Mouse (Mus musculus) liver, embryonic 14.5 days (tissue): ENCODE measurements around the gene Mxra7. TPM values are rescaled to one million over a fixed set of nuclear protein-coding genes. Genes with fewer than 3 reads are reported as not detected.

Source experiments
- ATAC-seq: fragments of 200-750 bp; cut with Nextera tagmentation; 2 replicates; pipeline ENCODE4 v1.8.0; 2017; ENCODE audit warnings: moderate number of reproducible peaks, mild to moderate bottlenecking, moderate library complexity; ENCODE audit not compliant: insufficient read depth
- DNase-seq, 3 experiments: peaks; one replicate each; pipeline ENCODE4 v3.0.0-alpha.2; 2012 to 2013; ENCODE audit warnings: low read depth in 3 of 3, low spot score in 3 of 3
- H3K27ac ChIP-seq: fragments of 300-500 bp; sonication (generic); 2 replicates; pipeline ENCODE4 v1.5.1; 2014; ENCODE audit warnings: moderate library complexity, mild to moderate bottlenecking, control low read depth, inconsistent platforms
- H3K27me3 ChIP-seq: fragments of 300-500 bp; sonication (generic); 2 replicates; pipeline ENCODE4 v1.6.1; 2014; ENCODE audit warnings: mild to moderate bottlenecking, low read length, moderate library complexity; ENCODE audit not compliant: control insufficient read depth, insufficient read depth
- H3K36me3 ChIP-seq: fragments of 300-500 bp; sonication (generic); replicated peaks from 2 replicates; pipeline ENCODE4 v1.6.1; 2014; ENCODE audit warnings: low read depth; ENCODE audit not compliant: control insufficient read depth, insufficient read depth
- H3K4me1 ChIP-seq, 2 experiments: fragments of 200-500 bp in 1 of 2; fragments of 300-500 bp in 1 of 2; sonication (generic) in 1 of 2; replicated peaks; 2 replicates each; pipeline ENCODE4 v1.6.1; 2012 to 2014; ENCODE audit warnings: antibody characterized with exemption in 1 of 2, inconsistent platforms in 1 of 2, low read length in 1 of 2; ENCODE audit not compliant: control insufficient read depth in 2 of 2, insufficient read depth in 2 of 2
- H3K4me2 ChIP-seq: fragments of 300-500 bp; sonication (generic); 2 replicates; pipeline ENCODE4 v1.6.1; 2014; ENCODE audit warnings: low read depth, mild to moderate bottlenecking, control low read depth, moderate library complexity
- H3K4me3 ChIP-seq, 2 experiments: fragments of 200-500 bp in 1 of 2; fragments of 300-500 bp in 1 of 2; sonication (generic) in 1 of 2; 2 replicates each; pipeline ENCODE4 v1.5.1; 2012 to 2014; ENCODE audit warnings: low read depth in 2 of 2, low read length in 2 of 2, mild to moderate bottlenecking in 2 of 2, control low read depth in 1 of 2, inconsistent platforms in 1 of 2, moderate library complexity in 1 of 2; ENCODE audit not compliant: insufficient read depth in 1 of 2
- H3K9ac ChIP-seq: fragments of 300-500 bp; sonication (generic); replicated peaks from 2 replicates; pipeline ENCODE4 v1.6.1; 2014; ENCODE audit warnings: mild to moderate bottlenecking, control low read depth, moderate library complexity
- H3K9me3 ChIP-seq: fragments of 300-500 bp; sonication (generic); 2 replicates; pipeline ENCODE4 v1.6.1; 2016; ENCODE audit warnings: low read length, mixed read lengths; ENCODE audit not compliant: control insufficient read depth
- CTCF ChIP-seq: IDR thresholded peaks from 2 replicates; pipeline ENCODE4 v1.5.1; 2016; ENCODE audit warnings: antibody characterized with exemption, low read depth, control low read depth
- EP300 ChIP-seq: IDR thresholded peaks from 2 replicates; pipeline ENCODE4 v1.6.1; 2016; ENCODE audit warnings: antibody characterized with exemption, low read depth
- WGBS: fragments of 180-500 bp; shearing (Covaris S2); extraction: QIAGEN DNeasy Blood & Tissue Kit; methylation state at CpG from one replicate; pipeline ENCODE4 v1.1.7; 2014; ENCODE audit not compliant: insufficient replicate concordance; 5-methylcytosine and 5-hydroxymethylcytosine counted together
- polyA plus RNA-seq, 2 experiments: library from polyadenylated mRNA; depleted of rRNA in 1 of 2; stranded (reverse) in 1 of 2; unstranded in 1 of 2; fragments of >200 nt; fragmentation: Nextera tagmentation in 1 of 2; extraction: Ambion mirVana in 1 of 2; gene quantifications; 2 replicates each; pipeline versions ENCODE4 v1.2.1 to v1.2.3; 2012 to 2014

Mxra7 gene
- polyA plus RNA-seq, 2 experiments = 1.1 to 1.3 TPM

DNA sequence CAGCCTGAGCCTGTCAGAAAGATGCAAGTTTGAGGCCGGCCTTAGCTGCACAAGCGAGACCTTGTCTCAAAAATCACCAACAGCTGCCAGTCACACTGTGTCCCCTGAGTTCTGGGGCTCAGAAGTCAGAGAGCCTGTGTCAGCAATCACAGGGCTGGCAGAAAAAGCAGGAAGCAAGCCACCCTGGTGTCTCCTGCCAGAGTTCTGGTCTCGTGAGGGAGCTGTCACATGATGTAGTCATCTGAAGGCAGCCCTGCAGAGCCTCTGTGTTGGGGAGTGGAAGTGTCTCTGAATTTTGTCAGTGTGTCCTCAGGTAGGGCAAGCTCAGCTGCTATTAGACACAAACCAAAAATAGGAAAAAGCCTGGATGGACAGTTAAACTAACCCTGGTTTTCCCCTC, 40.3 kb upstream of the Mxra7 start:
- ATAC-seq = no peak

DNA sequence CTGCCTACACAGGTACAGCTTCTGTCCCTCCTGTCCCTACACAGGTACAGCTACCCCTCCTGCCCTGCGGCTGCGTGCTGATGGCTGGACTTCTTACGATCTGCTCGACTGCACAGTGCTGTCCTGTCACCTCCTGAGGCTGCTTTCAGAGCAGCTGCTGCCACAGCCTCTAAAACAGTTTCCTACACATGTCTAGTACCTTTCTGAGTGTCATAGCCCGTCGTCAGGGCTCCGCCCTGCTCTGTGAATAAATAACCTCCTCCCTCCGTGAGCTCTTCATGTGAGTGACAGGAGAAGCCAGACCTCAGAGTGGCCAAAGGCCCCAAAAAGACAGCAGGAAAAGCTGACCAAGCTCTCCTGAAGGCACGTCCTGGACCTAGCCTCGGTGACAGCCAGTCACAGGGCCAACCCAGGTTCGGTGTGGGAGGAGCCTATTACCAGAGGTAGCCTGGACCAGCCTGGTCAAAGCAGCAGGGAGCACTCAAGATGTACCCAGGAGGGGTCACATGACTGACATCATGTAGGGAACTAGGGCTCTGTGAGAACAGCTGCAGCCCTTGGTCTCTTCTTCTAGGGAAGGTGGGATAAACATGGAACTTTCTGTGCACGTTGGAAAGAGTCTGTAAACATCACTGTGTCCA, 38.2 kb upstream of the Mxra7 start:
- no peak for DNase-seq
- WGBS = 73% methylated on average over 12 of the region's 12 CpGs
- ATAC-seq = no peak
- H3K4me3 ChIP-seq = no peak overlapping the region
- H3K36me3 ChIP-seq = peaks cover 6% of the 10 kb centered on the region; the same call in 1 of the 2 replicates
- no peak overlapping the region for H3K9ac ChIP-seq
- no peaks in the 10 kb centered on the region for H3K9me3 ChIP-seq
- H3K27ac ChIP-seq = no peak overlapping the region
- no peak overlapping the region for H3K4me2 ChIP-seq
- no peak for TF ChIP-seq CTCF
- no peaks in the 10 kb centered on the region for H3K27me3 ChIP-seq
- H3K4me1 ChIP-seq = no peaks in the 10 kb centered on the region

More for the DNA sequence above, 40.3 kb upstream of the Mxra7 start:
- WGBS = 65% methylated on average over 3 of the region's 3 CpGs
- Histone ChIP-seq H3K4me1 (no peaks in the 10 kb centered on the region), H3K4me3 (no peak overlapping the region), H3K27me3 (no peaks in the 10 kb centered on the region), H3K36me3 (peaks cover 3% of the 10 kb centered on the region; the same call in 1 of the 2 replicates), H3K9me3 (no peaks in the 10 kb centered on the region), H3K4me2 (no peak overlapping the region), H3K27ac (no peak overlapping the region), H3K9ac (no peak overlapping the region)
- TF ChIP-seq CTCF = no peak
- no peak for TF ChIP-seq EP300
- no peak for DNase-seq

DNA sequence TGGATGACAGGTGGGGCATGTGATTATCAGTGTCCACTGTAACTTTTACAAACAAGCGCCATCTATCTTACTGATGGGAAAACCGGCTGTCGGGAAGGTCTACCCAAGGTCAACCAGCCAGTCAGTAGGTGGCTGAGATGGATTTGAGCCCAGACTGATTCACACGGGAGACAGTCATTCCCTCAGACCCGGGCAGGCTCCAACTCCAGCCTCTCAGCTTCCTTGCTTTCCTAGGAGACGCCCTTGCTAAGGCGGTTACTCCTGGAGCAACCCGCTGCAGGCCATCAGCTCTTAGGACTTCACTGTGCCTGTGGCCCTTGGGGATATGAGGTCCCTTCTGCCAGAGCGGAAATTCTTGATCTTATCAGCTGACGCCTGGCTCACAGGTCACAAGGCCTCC, 36.6 kb upstream of the Mxra7 start:
- Histone ChIP-seq H3K4me2 (no peak overlapping the region), H3K9ac (no peak overlapping the region), H3K36me3 (peaks cover 8% of the 10 kb centered on the region; the same call in 1 of the 2 replicates), H3K27me3 (no peaks in the 10 kb centered on the region), H3K4me1 (no peaks in the 10 kb centered on the region), H3K27ac (no peak overlapping the region), H3K4me3 (no peak overlapping the region), H3K9me3 (no peaks in the 10 kb centered on the region)
- TF ChIP-seq CTCF = no peak
- no peak for TF ChIP-seq EP300
- no peak for ATAC-seq
- WGBS = 64% methylated on average over 10 of the region's 10 CpGs
- DNase-seq = no peak

DNA sequence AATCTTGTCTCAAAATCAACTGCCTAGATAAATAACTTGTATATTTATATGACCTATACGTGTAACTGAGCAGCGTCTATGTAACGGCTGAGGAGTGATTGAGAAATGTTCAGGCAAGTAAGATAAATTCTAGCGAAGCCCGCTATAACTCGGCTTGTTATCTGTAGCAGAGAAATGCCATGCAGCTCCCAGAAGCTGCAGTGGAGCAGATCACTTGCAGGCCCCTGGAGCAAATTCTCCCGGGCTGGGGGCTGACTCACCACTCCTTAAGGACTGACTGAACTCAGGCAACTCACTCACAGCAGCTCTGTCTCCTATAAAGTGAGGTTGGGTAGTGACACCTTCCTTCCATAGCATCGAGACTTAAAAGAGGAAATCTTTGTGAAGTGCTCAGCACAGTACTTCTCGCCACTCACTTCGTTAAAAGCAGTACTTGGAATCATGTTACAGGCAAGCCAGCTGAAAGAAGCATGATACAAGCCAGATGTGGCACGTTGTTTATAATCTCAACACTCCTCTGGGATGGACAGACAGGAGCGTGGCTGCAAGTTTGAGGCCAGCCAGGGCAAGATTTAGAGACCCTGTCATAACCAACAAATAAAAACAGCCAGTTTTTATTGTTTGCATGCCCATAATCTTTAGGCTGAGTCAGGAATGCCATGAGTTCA, 29.5 kb upstream of the Mxra7 start:
- Histone ChIP-seq H3K4me2 (no peak overlapping the region), H3K27me3 (no peaks in the 10 kb centered on the region), H3K36me3 (0 out of 2 replicates have a peak, but pooled peaks cover 5% of the 10 kb centered on the region), H3K9me3 (no peaks in the 10 kb centered on the region), H3K4me1 (peaks cover 7 to 8% of the 10 kb centered on the region in 2 experiments; a peak in 3 of 4 replicates), H3K9ac (no peak overlapping the region), H3K27ac (no peak overlapping the region), H3K4me3 (no peak overlapping the region)
- TF ChIP-seq EP300 (no peak), CTCF (no peak)
- DNase-seq = no peak
- WGBS = 63% methylated on average over 12 of the region's 12 CpGs
- ATAC-seq = no peak

DNA sequence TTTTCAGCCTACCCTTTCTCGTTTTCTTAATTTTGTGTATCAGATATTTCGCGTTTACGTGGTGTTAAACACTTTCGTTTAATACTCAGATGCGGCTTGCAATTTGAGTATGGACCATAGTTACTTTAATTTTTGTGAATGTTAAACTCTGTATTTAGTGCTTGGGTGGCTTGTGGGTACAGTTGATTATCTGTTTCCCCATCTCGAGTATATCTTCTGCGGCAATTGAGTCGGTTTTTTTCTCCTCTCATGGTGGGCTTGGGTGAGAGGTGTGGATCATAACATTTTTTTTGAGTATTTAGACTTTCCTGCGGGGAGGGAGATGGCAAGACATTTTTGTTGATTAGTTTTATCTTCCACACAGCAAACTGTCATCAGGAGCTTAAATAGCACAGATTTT, 26.4 kb upstream of the Mxra7 start:
- H3K9ac ChIP-seq = peak overlapping the region; percentile 69
- DNase-seq = no peak
- H3K4me1 ChIP-seq = peaks cover 8 to 9% of the 10 kb centered on the region in 2 experiments; a peak in 3 of 4 replicates
- H3K36me3 ChIP-seq = peaks cover 26% of the 10 kb centered on the region
- no peaks in the 10 kb centered on the region for H3K27me3 ChIP-seq
- WGBS = 16% methylated on average over 10 of the region's 10 CpGs
- H3K9me3 ChIP-seq = no peaks in the 10 kb centered on the region
- H3K27ac ChIP-seq = peak overlapping the region; percentile 79; the same call in 1 of the 2 replicates
- no peak for ATAC-seq
- TF ChIP-seq CTCF (no peak), EP300 (no peak)
- peak overlapping the region; percentile 95 for H3K4me2 ChIP-seq
- peak overlapping the region; percentile 70 to 88 for H3K4me3 ChIP-seq
